Mouse (Mus musculus) layer of hippocampus, postnatal 10 days (tissue): ENCODE data around the gene Gm20671. TPM values are rescaled to one million over a fixed set of nuclear protein-coding genes. Genes with fewer than 3 reads are reported as not detected.

Source experiments
- total RNA-seq, 2 experiments: library from RNA; stranded (reverse); gene quantifications; 2 replicates each; pipeline ENCODE4 v1.2.3; 2021

Gene Gm20671
- total RNA-seq, 2 experiments from 2014 or later, result not detected

Other genes with a start within 250 kb of the Gm20671 start
- gene Yes1, start 215.9 kb downstream of the Gm20671 start, total RNA-seq, result 10 to 100 TPM; 16.4 to 18.7 TPM
- gene Pisd, start 41.5 kb downstream of the Gm20671 start, total RNA-seq, result 10 to 100 TPM; 52.3 to 55.6 TPM
- gene Prr14l, start 27.1 kb upstream of the Gm20671 start, total RNA-seq, result 10 to 100 TPM; 44.0 to 44.9 TPM
- gene Depdc5, start 36.6 kb upstream of the Gm20671 start, total RNA-seq, result 10 to 100 TPM; 47.0 to 60.7 TPM
- 1,000 to 10,000 TPM; 1,193 to 1,271 TPM for gene Ywhah, start 191.7 kb upstream of the Gm20671 start, total RNA-seq